Comparison of ENCODE assay signal across 18 mouse cellular contexts in the genomic region with DNA sequence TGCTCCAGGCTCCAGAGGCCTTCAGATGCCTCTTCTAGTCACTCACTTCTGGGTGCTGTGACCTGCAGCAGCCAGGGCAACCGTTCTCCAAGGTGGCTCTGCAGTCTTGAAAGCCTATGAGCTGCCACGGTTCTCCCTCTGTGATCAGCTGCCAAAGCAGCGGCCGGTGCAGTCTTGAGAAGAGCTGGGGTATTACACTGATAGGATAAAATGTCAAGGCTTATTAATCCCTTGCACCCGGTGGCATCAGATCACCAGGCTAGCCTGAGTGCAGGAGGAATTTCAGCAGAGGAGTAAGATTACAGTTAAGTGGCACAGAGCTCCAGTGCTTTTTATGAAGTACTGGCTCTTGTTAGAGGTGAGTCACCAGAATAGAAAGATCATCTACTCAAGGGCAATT. TPM values are rescaled to one million over a fixed set of nuclear protein-coding genes. Genes with fewer than 3 reads are reported as not detected.
DNase-seq lines count a peak whose midpoint lies in the region; ATAC-seq lines count a peak whose summit lies in the region.
"Had no signal": no experiment of that assay in that cellular context is flagged by ENCODE, and none has a peak within 500 bp of the region (broad histone marks: within the 10 kb centered on the region; RNA-seq: fewer than 3 reads in every experiment).

No protein-coding gene starts in this region.

- H3K4me1 ChIP-seq in heart, embryonic 15.5 days (replicated peaks): peaks cover 7% of the 10 kb centered on the region; the same call in 1 of the 2 replicates
- no peaks in the 10 kb centered on the region for H3K4me1 ChIP-seq in forebrain, embryonic 14.5 days (ENCODE audit: control insufficient read depth, insufficient read depth, low read length)
- H3K4me1 ChIP-seq: midbrain, embryonic 15.5 days; neural tube, embryonic 13.5 days had no signal

- no peaks in the 10 kb centered on the region for H3K9me3 ChIP-seq in heart, embryonic 15.5 days (replicated peaks)
- H3K9me3 ChIP-seq in forebrain, embryonic 14.5 days (replicated peaks; ENCODE audit: control insufficient read depth, low read length): no peaks in the 10 kb centered on the region
- H3K9me3 ChIP-seq: midbrain, embryonic 15.5 days had no signal

- H3K27ac ChIP-seq in heart, embryonic 15.5 days: peak overlapping the region; percentile 24; the same call in 1 of the 2 replicates
- no peak overlapping the region for H3K27ac ChIP-seq in forebrain, embryonic 14.5 days (ENCODE audit: low read depth, low read length)
- H3K27ac ChIP-seq: macrophage; midbrain, embryonic 15.5 days; neural tube, embryonic 13.5 days had no signal

- no peak overlapping the region for H3K9ac ChIP-seq in heart, embryonic 15.5 days
- H3K9ac ChIP-seq in forebrain, embryonic 14.5 days (ENCODE audit: low read length): no peak overlapping the region
- H3K9ac ChIP-seq: midbrain, embryonic 15.5 days; neural tube, embryonic 13.5 days had no signal

- WGBS in heart, embryonic 15.5 days: 26% methylated on average over 5 of the region's 5 CpGs
- WGBS in forebrain, embryonic 14.5 days: 73% methylated on average over 5 of the region's 5 CpGs

- intact Hi-C loops in heart, postnatal 25 days (cut with DNase I): no loop called here

- no peak overlapping the region for H3K4me3 ChIP-seq in heart, embryonic 15.5 days
- H3K4me3 ChIP-seq in forebrain, embryonic 14.5 days (ENCODE audit: low read depth, low read length): no peak overlapping the region
- H3K4me3 ChIP-seq: midbrain, embryonic 15.5 days; neural tube, embryonic 13.5 days had no signal

- no peaks in the 10 kb centered on the region for H3K36me3 ChIP-seq in heart, embryonic 15.5 days
- H3K36me3 ChIP-seq in forebrain, embryonic 14.5 days (ENCODE audit: control insufficient read depth, insufficient read depth, low read length): no peaks in the 10 kb centered on the region
- H3K36me3 ChIP-seq: midbrain, embryonic 15.5 days; neural tube, embryonic 13.5 days had no signal

- H3K4me2 ChIP-seq in heart, embryonic 15.5 days: no peak overlapping the region
- H3K4me2 ChIP-seq in forebrain, embryonic 14.5 days (ENCODE audit: low read length): no peak overlapping the region
- H3K4me2 ChIP-seq: midbrain, embryonic 15.5 days; neural tube, embryonic 13.5 days had no signal

- H3K27me3 ChIP-seq in heart, embryonic 15.5 days: no peaks in the 10 kb centered on the region
- H3K27me3 ChIP-seq in forebrain, embryonic 14.5 days (replicated peaks; ENCODE audit: control insufficient read depth, insufficient read depth, low read length): no peaks in the 10 kb centered on the region
- H3K27me3 ChIP-seq: midbrain, embryonic 15.5 days; neural tube, embryonic 13.5 days had no signal

- peak; percentile 7 to 9 for DNase-seq in heart, adult 18-20 months
- no peak for DNase-seq in heart, postnatal 25 days (ENCODE audit: low spot score)
- DNase-seq in MN1 (ENCODE audit: low spot score): peak; percentile 32
- DNase-seq in adrenal gland, postnatal 14 days: peak; percentile 79
- DNase-seq in forebrain, embryonic 14.5 days (ENCODE audit: low spot score): no peak
- no peak for DNase-seq in cerebellum, adult 18-20 months
- no peak for DNase-seq in left cerebral cortex, adult 8-10 months (ENCODE audit: low spot score in 2 of 2)
- DNase-seq: cerebellum, postnatal 25 days; layer of hippocampus, postnatal 36 days; right cerebral cortex, postnatal 25 days; thymus, postnatal 25 days had no signal

- ATAC-seq in heart, embryonic 15.5 days (replicated peaks; ENCODE audit: insufficient number of reproducible peaks, insufficient read depth, low FRiP score, low read depth): no peak
- ATAC-seq in forebrain, embryonic 14.5 days: no peak
- ATAC-seq: forebrain, embryonic 16.5 days; intestine, postnatal 0 days; midbrain, embryonic 15.5 days had no signal

RNA-seq across cellular contexts. Expression of gene Frzb, which starts 39.4 kb away (rescaled TPM):
- total RNA-seq in heart, adult 18-20 months (2021): 1 to 10 TPM; 4.9 to 5.0 TPM
- total RNA-seq in heart, postnatal 25 days (2021): 1 to 10 TPM; 5.9 to 6.1 TPM
- 84.5 and 137 TPM in 2 replicates for total RNA-seq in adrenal gland, postnatal 14 days (2021)
- 7.4 and 8.2 TPM in 2 replicates for polyA plus RNA-seq in heart, embryonic 15.5 days (2015; fragmentation: Nextera tagmentation; extraction: Ambion mirVana)
- 2.9 and 3.4 TPM in 2 replicates for polyA plus RNA-seq in forebrain, embryonic 14.5 days (2014; fragmentation: Nextera tagmentation; extraction: Ambion mirVana)
- total RNA-seq in left cerebral cortex, adult 8-10 months (2022): 10 to 100 TPM; 17.9 to 26.9 (median 24.6) TPM
- total RNA-seq: hematopoietic stem cell, adult 5-6 weeks had no signal
- polyA plus RNA-seq: macrophage had no signal

Comparison
In these comparisons a context has a peak if more than half of its experiments do, and no peak if none do; other contexts are left out.
1. DNase-seq: peak in heart, adult 18-20 months (2 of 2), MN1 (single experiment) and adrenal gland, postnatal 14 days (single experiment); none in heart, postnatal 25 days (single experiment), forebrain, embryonic 14.5 days (single experiment), cerebellum, adult 18-20 months (0 of 2) and left cerebral cortex, adult 8-10 months (0 of 2).